Comparison of ENCODE assay signal across 1 mouse cellular context in genomic region chr11:100490951-100491350, GRCm38 (mm10).
A peak's percentile ranks its signal among the peaks of the same experiment; 100 is the strongest.
TF ChIP-seq lines count a peak whose summit lies in the region.

No protein-coding gene starts in this region.

TF ChIP-seq in CH12.LX, 34 proteins besides CTCF, POLR2A, EP300 and RAD21:
- TF ChIP-seq SMC3 (IDR thresholded peaks at IDR 0.05; ENCODE audit: low read depth, low read length) (peak; percentile 62), MXI1 (IDR thresholded peaks at IDR 0.05; ENCODE audit: low read depth, low read length) (0 out of 2 replicates have a peak, but pooled peaks have one; percentile 18), NELFE (IDR thresholded peaks at IDR 0.05; ENCODE audit: low read depth, low read length) (peak; percentile 50; the same call in 1 of the 2 replicates), NRF1 (IDR thresholded peaks at IDR 0.05; ENCODE audit: low read depth, low read length) (no peak), MYC (IDR thresholded peaks at IDR 0.05; ENCODE audit: low read depth, low read length) (peak; percentile 93)
